Mouse (Mus musculus) liver, embryonic 11.5 days (tissue): ENCODE data around the gene Fosb. TPM values are rescaled to one million over a fixed set of nuclear protein-coding genes. Genes with fewer than 3 reads are reported as not detected.

Experiments used
- ATAC-seq: fragments of 200-750 bp; cut with Nextera tagmentation; replicated peaks from 2 replicates; pipeline ENCODE4 v1.8.0; 2017; ENCODE audit warnings: moderate number of reproducible peaks, mild to moderate bottlenecking, moderate TSS enrichment, moderate library complexity; ENCODE audit not compliant: low FRiP score
- DNase-seq: peaks from one replicate; pipeline ENCODE4 v3.0.0-alpha.2; 2017; ENCODE audit warnings: low spot score
- H3K27ac ChIP-seq: fragments of 300-500 bp; sonication (generic); 2 replicates; pipeline ENCODE4 v1.5.1; 2014; ENCODE audit warnings: mild to moderate bottlenecking, low read depth, low read length, control low read depth
- H3K27me3 ChIP-seq: fragments of 300-500 bp; sonication (generic); replicated peaks from 2 replicates; pipeline ENCODE4 v1.6.1; 2014; ENCODE audit warnings: low read length, mixed read lengths; ENCODE audit not compliant: control insufficient read depth, insufficient read depth
- H3K36me3 ChIP-seq: fragments of 300-500 bp; sonication (generic); 2 replicates; pipeline ENCODE4 v1.6.1; 2014; ENCODE audit warnings: mild to moderate bottlenecking, low read length, moderate library complexity, mixed read lengths; ENCODE audit not compliant: control insufficient read depth, insufficient read depth
- H3K4me1 ChIP-seq: fragments of 300-500 bp; sonication (generic); replicated peaks from 2 replicates; pipeline ENCODE4 v1.6.1; 2014; ENCODE audit warnings: low read length, mixed read lengths; ENCODE audit not compliant: control insufficient read depth, insufficient read depth
- H3K4me2 ChIP-seq: fragments of 300-500 bp; sonication (generic); 2 replicates; pipeline ENCODE4 v1.6.1; 2014; ENCODE audit warnings: mild to moderate bottlenecking, control low read depth, moderate library complexity
- H3K4me3 ChIP-seq: fragments of 300-500 bp; sonication (generic); 2 replicates; pipeline ENCODE4 v1.5.1; 2014; ENCODE audit warnings: low read depth, low read length, control low read depth
- H3K9ac ChIP-seq: fragments of 300-500 bp; sonication (generic); 2 replicates; pipeline ENCODE4 v1.6.1; 2014; ENCODE audit warnings: low read depth, low read length, control low read depth
- H3K9me3 ChIP-seq: fragments of 300-500 bp; sonication (generic); 2 replicates; pipeline ENCODE4 v1.6.1; 2016; ENCODE audit warnings: low read length, inconsistent platforms, mixed read lengths; ENCODE audit not compliant: control insufficient read depth
- WGBS: fragments of 180-500 bp; shearing (Covaris S2); extraction: QIAGEN DNeasy Blood & Tissue Kit; methylation state at CpG from one replicate; pipeline ENCODE4 v1.1.7; 2014; 5-methylcytosine and 5-hydroxymethylcytosine counted together
- polyA plus RNA-seq: library from polyadenylated mRNA; unstranded; fragments of >200 nt; fragmentation: Nextera tagmentation; extraction: Ambion mirVana; gene quantifications from 2 replicates; pipeline ENCODE4 v1.2.1, GENCODE M21; 2014

Gene Fosb
- polyA plus RNA-seq, 1 experiment from 2014 or later: 0.07 TPM

GRCm38 (mm10) chr7:19338060-19338459 is 28.2 kb upstream of the Fosb start:
- Histone ChIP-seq H3K9ac (no peak overlapping the region), H3K4me2 (no peak overlapping the region), H3K36me3 (no peaks in the 10 kb centered on the region), H3K4me3 (no peak overlapping the region), H3K9me3 (no peaks in the 10 kb centered on the region), H3K27me3 (peaks cover 22% of the 10 kb centered on the region), H3K27ac (no peak overlapping the region), H3K4me1 (peaks cover 15% of the 10 kb centered on the region)
- ATAC-seq: no peak
- 50% methylated on average over 2 of the region's 2 CpGs for WGBS
- DNase-seq: no peak

- 51% methylated on average over 10 of the region's 10 CpGs for WGBS
- no peak for DNase-seq
- H3K27me3 ChIP-seq: peaks cover 17% of the 10 kb centered on the region
- no peak overlapping the region for H3K9ac ChIP-seq
- H3K4me2 ChIP-seq: no peak overlapping the region
- peaks cover 15% of the 10 kb centered on the region for H3K4me1 ChIP-seq
- H3K27ac ChIP-seq: no peak overlapping the region
- H3K36me3 ChIP-seq: no peaks in the 10 kb centered on the region
- no peak for ATAC-seq
- H3K4me3 ChIP-seq: no peak overlapping the region
- H3K9me3 ChIP-seq: no peaks in the 10 kb centered on the region
Observed at GRCm38 (mm10) chr7:19337122-19337521, 27.3 kb upstream of the Fosb start.

- no peaks in the 10 kb centered on the region for H3K36me3 ChIP-seq
- H3K4me3 ChIP-seq: no peak overlapping the region
- DNase-seq (no peak), ATAC-seq (no peak)
- H3K4me2 ChIP-seq: no peak overlapping the region
- H3K27ac ChIP-seq: no peak overlapping the region
- 0 out of 2 replicates have a peak, but pooled peaks cover 3% of the 10 kb centered on the region for H3K27me3 ChIP-seq
- peaks cover 10% of the 10 kb centered on the region for H3K4me1 ChIP-seq
- H3K9me3 ChIP-seq: no peaks in the 10 kb centered on the region
- WGBS: 42% methylated on average over 3 of the region's 3 CpGs
- H3K9ac ChIP-seq: no peak overlapping the region
Observed at GRCm38 (mm10) chr7:19335583-19335982, 25.7 kb upstream of the Fosb start.

GRCm38 (mm10) chr7:19332709-19333352 is 23.0 kb upstream of the Fosb start:
- Histone ChIP-seq H3K27me3 (no peaks in the 10 kb centered on the region; the same call in 1 of the 2 replicates), H3K36me3 (no peaks in the 10 kb centered on the region), H3K4me2 (peak overlapping the region; percentile 91), H3K27ac (peak overlapping the region; percentile 58; the same call in 1 of the 2 replicates), H3K9me3 (no peaks in the 10 kb centered on the region), H3K9ac (peak overlapping the region; percentile 68), H3K4me1 (peaks cover 11% of the 10 kb centered on the region), H3K4me3 (peak overlapping the region; percentile 67)
- ATAC-seq (peak; percentile 75), DNase-seq (peak; percentile 73)
- under 1% methylated on average over 50 of the region's 52 CpGs for WGBS

GRCm38 (mm10) chr7:19331910-19332309 is 22.1 kb upstream of the Fosb start:
- DNase-seq (no peak), ATAC-seq (no peak)
- H3K4me1 ChIP-seq: peaks cover 20% of the 10 kb centered on the region
- 60% methylated on average over 2 of the region's 2 CpGs for WGBS
- no peak overlapping the region for H3K9ac ChIP-seq
- H3K4me3 ChIP-seq: no peak overlapping the region
- H3K36me3 ChIP-seq: no peaks in the 10 kb centered on the region
- H3K4me2 ChIP-seq: no peak overlapping the region
- peaks cover 1% of the 10 kb centered on the region; the same call in 1 of the 2 replicates for H3K27me3 ChIP-seq
- H3K27ac ChIP-seq: no peak overlapping the region
- no peaks in the 10 kb centered on the region for H3K9me3 ChIP-seq

- no peak for DNase-seq
Observed at GRCm38 (mm10) chr7:19328425-19328824, 18.6 kb upstream of the Fosb start.

GRCm38 (mm10) chr7:19327782-19328181 is 17.9 kb upstream of the Fosb start:
- Histone ChIP-seq H3K9ac (no peak overlapping the region), H3K4me1 (peaks cover 29% of the 10 kb centered on the region), H3K4me2 (peak overlapping the region; percentile 78), H3K9me3 (no peaks in the 10 kb centered on the region), H3K27me3 (peaks cover 12% of the 10 kb centered on the region), H3K4me3 (0 out of 2 replicates have a peak overlapping the region, but pooled peaks have one; percentile 17), H3K36me3 (no peaks in the 10 kb centered on the region), H3K27ac (no peak overlapping the region)
- ATAC-seq (no peak), DNase-seq (no peak)
- 69% methylated on average over 5 of the region's 5 CpGs for WGBS

More at GRCm38 (mm10) chr7:19328425-19328824, 18.6 kb upstream of the Fosb start:
- Histone ChIP-seq H3K4me2 (no peak overlapping the region), H3K4me1 (peaks cover 30% of the 10 kb centered on the region), H3K9ac (no peak overlapping the region), H3K27me3 (peaks cover 6% of the 10 kb centered on the region), H3K4me3 (no peak overlapping the region), H3K27ac (no peak overlapping the region), H3K9me3 (no peaks in the 10 kb centered on the region), H3K36me3 (no peaks in the 10 kb centered on the region)
- ATAC-seq: no peak

- Histone ChIP-seq H3K9ac (peak overlapping the region; percentile 26), H3K4me2 (peak overlapping the region; percentile 78), H3K27ac (peak overlapping the region; percentile 50; the same call in 1 of the 2 replicates), H3K4me1 (peaks cover 23% of the 10 kb centered on the region), H3K4me3 (peak overlapping the region; percentile 43), H3K9me3 (no peaks in the 10 kb centered on the region), H3K36me3 (no peaks in the 10 kb centered on the region), H3K27me3 (peaks cover 18% of the 10 kb centered on the region)
- DNase-seq (peak; percentile 71), ATAC-seq (peak; percentile 63)
- WGBS: 0% methylated on average over 22 of the region's 22 CpGs
Observed at GRCm38 (mm10) chr7:19327128-19327527, 17.3 kb upstream of the Fosb start.

GRCm38 (mm10) chr7:19326359-19326758 is 16.5 kb upstream of the Fosb start:
- peak; percentile 75 for ATAC-seq
- WGBS: 2% methylated on average over 19 of the region's 20 CpGs

More at GRCm38 (mm10) chr7:19326359-19326758, 16.5 kb upstream of the Fosb start:
- Histone ChIP-seq H3K36me3 (no peaks in the 10 kb centered on the region), H3K4me2 (peak overlapping the region; percentile 78), H3K27me3 (peaks cover 23% of the 10 kb centered on the region), H3K27ac (no peak overlapping the region), H3K4me3 (peak overlapping the region; percentile 43), H3K9ac (no peak overlapping the region), H3K9me3 (no peaks in the 10 kb centered on the region), H3K4me1 (peaks cover 23% of the 10 kb centered on the region)
- DNase-seq: peak; percentile 80
